Mouse (Mus musculus): ENCODE measurements around the gene Tmem19. TPM values are rescaled to one million over a fixed set of nuclear protein-coding genes. Genes with fewer than 3 reads are reported as not detected.

Gene Tmem19
- total and polyA plus RNA-seq, 3 experiments: 8.6 to 15.1 (median 12.1) TPM

- Histone ChIP-seq H3K4me3 (no peak overlapping the region), H3K9ac (ENCODE audit: low read depth, low read length) (no peak overlapping the region), H3K27ac (no peak overlapping the region), H3K36me3 (ENCODE audit: control insufficient read depth, insufficient read depth, low read length) (no peaks in the 10 kb centered on the region), H3K79me2 (replicated peaks; ENCODE audit: control insufficient read depth, insufficient read depth, low read length) (no peaks in the 10 kb centered on the region), H3K27me3 (ENCODE audit: control insufficient read depth, insufficient read depth, low read length) (no peaks in the 10 kb centered on the region), H3K4me1 (ENCODE audit: control insufficient read depth, insufficient read depth, low read length) (no peaks in the 10 kb centered on the region)
- no peak for TF ChIP-seq EP300 (IDR thresholded peaks at IDR 0.05; ENCODE audit: insufficient read depth, low read depth, low read length)
- no peak for TF ChIP-seq POLR2A (IDR thresholded peaks at IDR 0.05; ENCODE audit: insufficient read depth, low read depth, low read length)
- no peak for TF ChIP-seq CTCF (IDR thresholded peaks at IDR 0.05)
- intact Hi-C loops (cut with DNase I): no loop called here
- no peak for DNase-seq
These were observed 15.9 kb downstream of the Tmem19 start for GRCm38 (mm10) chr10:115346444-115346843.

GRCm38 (mm10) chr10:115342771-115343425 lies 19.4 kb downstream of the Tmem19 start:
- intact Hi-C loops (cut with DNase I): no loop called here
- no peak for DNase-seq
- no peaks in the 10 kb centered on the region for H3K27me3 ChIP-seq (ENCODE audit: control insufficient read depth, insufficient read depth, low read length)
- 88% methylated on average over 4 of the region's 4 CpGs for WGBS
- H3K4me3 ChIP-seq: no peak overlapping the region
- H3K79me2 ChIP-seq (replicated peaks; ENCODE audit: control insufficient read depth, insufficient read depth, low read length): no peaks in the 10 kb centered on the region
- no peak for TF ChIP-seq POLR2A (IDR thresholded peaks at IDR 0.05; ENCODE audit: insufficient read depth, low read depth, low read length)
- no peak for TF ChIP-seq CTCF (IDR thresholded peaks at IDR 0.05)
- no peak for TF ChIP-seq EP300 (IDR thresholded peaks at IDR 0.05; ENCODE audit: insufficient read depth, low read depth, low read length)
- H3K4me1 ChIP-seq (ENCODE audit: control insufficient read depth, insufficient read depth, low read length): no peaks in the 10 kb centered on the region
- no peak overlapping the region for H3K27ac ChIP-seq
- H3K36me3 ChIP-seq (ENCODE audit: control insufficient read depth, insufficient read depth, low read length): no peaks in the 10 kb centered on the region
- no peak overlapping the region for H3K9ac ChIP-seq (ENCODE audit: low read depth, low read length)

- no peak for DNase-seq
- H3K4me3 ChIP-seq: no peak overlapping the region
- no peak overlapping the region for H3K27ac ChIP-seq
- no peaks in the 10 kb centered on the region for H3K79me2 ChIP-seq (replicated peaks; ENCODE audit: control insufficient read depth, insufficient read depth, low read length)
- no peak overlapping the region for H3K9ac ChIP-seq (ENCODE audit: low read depth, low read length)
- no peaks in the 10 kb centered on the region for H3K4me1 ChIP-seq (ENCODE audit: control insufficient read depth, insufficient read depth, low read length)
- 89% methylated on average over 7 of the region's 7 CpGs for WGBS
- no peaks in the 10 kb centered on the region for H3K27me3 ChIP-seq (ENCODE audit: control insufficient read depth, insufficient read depth, low read length)
- intact Hi-C loops (cut with DNase I): no loop called here
- no peaks in the 10 kb centered on the region for H3K36me3 ChIP-seq (ENCODE audit: control insufficient read depth, insufficient read depth, low read length)
- no peak for TF ChIP-seq POLR2A (IDR thresholded peaks at IDR 0.05; ENCODE audit: insufficient read depth, low read depth, low read length)
- no peak for TF ChIP-seq EP300 (IDR thresholded peaks at IDR 0.05; ENCODE audit: insufficient read depth, low read depth, low read length)
- TF ChIP-seq CTCF (IDR thresholded peaks at IDR 0.05): no peak
These were observed 22.4 kb downstream of the Tmem19 start for GRCm38 (mm10) chr10:115339820-115340328.

- Histone ChIP-seq H3K9ac (ENCODE audit: low read depth, low read length) (no peak overlapping the region), H3K27me3 (ENCODE audit: control insufficient read depth, insufficient read depth, low read length) (no peaks in the 10 kb centered on the region), H3K36me3 (ENCODE audit: control insufficient read depth, insufficient read depth, low read length) (peaks cover 3% of the 10 kb centered on the region), H3K4me1 (ENCODE audit: control insufficient read depth, insufficient read depth, low read length) (peaks cover 2% of the 10 kb centered on the region), H3K27ac (no peak overlapping the region), H3K79me2 (replicated peaks; ENCODE audit: control insufficient read depth, insufficient read depth, low read length) (no peaks in the 10 kb centered on the region), H3K4me3 (no peak overlapping the region)
- DNase-seq: no peak
- 83% methylated on average over 4 of the region's 4 CpGs for WGBS
- intact Hi-C loops (cut with DNase I): no loop called here
- TF ChIP-seq POLR2A (IDR thresholded peaks at IDR 0.05; ENCODE audit: insufficient read depth, low read depth, low read length) (no peak), CTCF (IDR thresholded peaks at IDR 0.05) (no peak), EP300 (IDR thresholded peaks at IDR 0.05; ENCODE audit: insufficient read depth, low read depth, low read length) (no peak)
These were observed 25.4 kb downstream of the Tmem19 start for GRCm38 (mm10) chr10:115336901-115337300.

GRCm38 (mm10) chr10:115333528-115333927 lies 28.8 kb downstream of the Tmem19 start:
- no peak overlapping the region for H3K4me3 ChIP-seq
- no peak overlapping the region for H3K9ac ChIP-seq (ENCODE audit: low read depth, low read length)
- H3K79me2 ChIP-seq (replicated peaks; ENCODE audit: control insufficient read depth, insufficient read depth, low read length): no peaks in the 10 kb centered on the region
- H3K27me3 ChIP-seq (ENCODE audit: control insufficient read depth, insufficient read depth, low read length): no peaks in the 10 kb centered on the region
- WGBS: 63% methylated on average over 9 of the region's 9 CpGs
- intact Hi-C loops (cut with DNase I): no loop called here
- peaks cover 2% of the 10 kb centered on the region for H3K4me1 ChIP-seq (ENCODE audit: control insufficient read depth, insufficient read depth, low read length)
- H3K27ac ChIP-seq: no peak overlapping the region; the same call in 1 of the 2 replicates
- H3K36me3 ChIP-seq (ENCODE audit: control insufficient read depth, insufficient read depth, low read length): peaks cover 3% of the 10 kb centered on the region
- DNase-seq: no peak
- TF ChIP-seq POLR2A (IDR thresholded peaks at IDR 0.05; ENCODE audit: insufficient read depth, low read depth, low read length): no peak
- TF ChIP-seq EP300 (IDR thresholded peaks at IDR 0.05; ENCODE audit: insufficient read depth, low read depth, low read length): no peak
- no peak for TF ChIP-seq CTCF (IDR thresholded peaks at IDR 0.05)

GRCm38 (mm10) chr10:115332997-115333396 lies 29.3 kb downstream of the Tmem19 start:
- peak overlapping the region; percentile 61 for H3K27ac ChIP-seq
- no peak overlapping the region for H3K9ac ChIP-seq (ENCODE audit: low read depth, low read length)
- DNase-seq: no peak
- peaks cover 3% of the 10 kb centered on the region for H3K36me3 ChIP-seq (ENCODE audit: control insufficient read depth, insufficient read depth, low read length)
- no peaks in the 10 kb centered on the region for H3K27me3 ChIP-seq (ENCODE audit: control insufficient read depth, insufficient read depth, low read length)
- H3K79me2 ChIP-seq (replicated peaks; ENCODE audit: control insufficient read depth, insufficient read depth, low read length): no peaks in the 10 kb centered on the region
- WGBS: 66% methylated on average over 4 of the region's 4 CpGs
- no peak overlapping the region for H3K4me3 ChIP-seq
- intact Hi-C loops (cut with DNase I): no loop called here
- peaks cover 3% of the 10 kb centered on the region for H3K4me1 ChIP-seq (ENCODE audit: control insufficient read depth, insufficient read depth, low read length)
- TF ChIP-seq EP300 (IDR thresholded peaks at IDR 0.05; ENCODE audit: insufficient read depth, low read depth, low read length): no peak
- TF ChIP-seq CTCF (IDR thresholded peaks at IDR 0.05): no peak
- TF ChIP-seq POLR2A (IDR thresholded peaks at IDR 0.05; ENCODE audit: insufficient read depth, low read depth, low read length): no peak

All from heart, adult 2 months (tissue).